Mouse (Mus musculus): Measurements from ENCODE around the gene C1qtnf2.

Gene C1qtnf2

DNA sequence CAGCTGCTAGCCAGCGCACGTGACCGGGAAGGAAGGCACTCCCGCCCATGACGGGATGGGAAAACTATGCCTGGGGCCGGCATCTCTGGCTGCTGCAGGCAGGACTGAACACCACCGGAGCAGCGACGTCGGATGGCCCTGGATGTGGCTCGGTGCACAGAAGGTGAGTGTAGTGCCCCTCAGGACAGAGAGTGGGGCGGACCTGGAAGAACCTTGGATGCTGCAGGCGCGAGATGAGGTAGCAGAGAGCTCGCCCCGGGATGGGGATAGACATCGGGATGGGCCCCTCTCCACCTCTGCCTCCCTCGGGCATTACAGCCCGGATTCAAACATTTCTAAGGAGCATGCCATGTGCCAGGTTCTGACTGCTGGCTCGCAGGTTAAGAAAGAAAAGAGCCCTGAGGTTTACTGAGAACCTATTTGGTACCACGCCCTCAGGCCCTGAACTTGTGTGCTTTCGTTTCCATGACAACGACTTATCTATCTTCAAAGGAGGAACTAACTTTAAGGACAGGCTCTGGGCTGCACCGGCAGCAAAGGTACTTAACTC is at the start of gene C1qtnf2:
C1qtnf2 (plus strand) TSS at position 52 of the 550 bp plus-strand sequence.
- DNase-seq (ENCODE audit: low spot score): peak; percentile 38

- no peak for DNase-seq (ENCODE audit: low spot score)
These were observed 49.7 kb upstream of the C1qtnf2 start for GRCm38 (mm10) chr11:43424386-43424785.

DNA sequence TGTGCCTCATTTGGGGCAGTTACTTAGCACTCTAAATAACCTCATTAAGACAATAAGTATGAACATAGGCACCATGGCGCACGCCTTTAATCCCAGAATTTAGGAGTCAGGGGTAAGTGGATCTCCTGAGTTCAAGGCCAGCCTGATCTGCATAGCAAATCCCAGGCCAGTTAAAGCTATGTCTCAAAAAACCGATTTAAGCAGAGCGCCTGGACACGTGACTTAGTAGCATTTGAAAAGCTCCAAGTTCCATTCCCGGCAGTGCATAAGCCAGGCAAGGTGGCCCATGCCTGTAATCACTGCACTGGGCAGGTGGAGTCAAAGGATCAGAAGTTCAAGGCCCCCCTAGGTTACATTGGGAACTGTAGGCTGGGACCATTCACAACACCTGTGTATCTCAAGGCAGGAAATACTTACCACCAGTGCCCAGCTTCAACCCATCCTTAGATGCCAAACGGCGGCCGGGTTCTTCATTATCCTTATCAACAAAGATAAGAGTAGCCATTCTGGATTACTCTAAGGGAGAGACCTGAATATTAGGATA is 48.8 kb upstream of the C1qtnf2 start:
- no peak for DNase-seq (ENCODE audit: low spot score)

- peak; percentile 72 for DNase-seq (ENCODE audit: low spot score)
These were observed 48.2 kb upstream of the C1qtnf2 start, which contains the start of gene Pttg1 for GRCm38 (mm10) chr11:43425824-43426413. Gene Pttg1, minus strand, starts transcription at chr11:43426251.

DNA sequence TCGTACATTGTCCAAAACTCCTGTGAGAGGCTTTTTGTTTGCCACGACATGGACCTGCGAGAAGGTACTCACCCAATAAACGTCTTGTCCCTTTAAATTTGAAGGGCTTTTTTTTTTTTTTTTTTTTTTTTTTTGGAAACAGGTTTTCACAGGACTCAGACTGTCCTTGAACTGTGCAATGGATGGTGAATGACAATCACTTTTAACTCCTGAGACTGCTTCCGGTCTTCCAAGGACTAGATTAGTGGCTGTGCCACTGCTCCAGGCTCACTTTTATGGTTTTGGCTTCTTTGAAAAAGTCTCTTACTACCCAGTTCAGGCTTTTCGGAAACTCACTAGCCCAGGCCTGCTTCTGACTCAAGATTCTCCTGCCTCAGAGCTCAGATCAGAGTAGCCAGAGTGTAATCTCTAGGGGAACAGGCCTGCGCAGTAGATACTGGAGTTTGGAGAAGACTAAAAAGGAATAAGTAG is 47.6 kb upstream of the C1qtnf2 start:
- DNase-seq (ENCODE audit: low spot score): peak; percentile 9

- peak; percentile 68 for DNase-seq (ENCODE audit: low spot score)
These were observed 40.6 kb upstream of the C1qtnf2 start, which contains the start of gene Slu7 for GRCm38 (mm10) chr11:43433254-43434023. Gene Slu7, plus strand, starts transcription at chr11:43433744.

GRCm38 (mm10) chr11:43434024-43434407 is 40.1 kb upstream of the C1qtnf2 start:
- no peak for DNase-seq (ENCODE audit: low spot score)

- no peak for DNase-seq (ENCODE audit: low spot score)
These were observed 33.0 kb upstream of the C1qtnf2 start for GRCm38 (mm10) chr11:43441121-43441520.

GRCm38 (mm10) chr11:43443183-43443582 is 30.9 kb upstream of the C1qtnf2 start:
- no peak for DNase-seq (ENCODE audit: low spot score)

- no peak for DNase-seq (ENCODE audit: low spot score)
These were observed 24.2 kb upstream of the C1qtnf2 start for GRCm38 (mm10) chr11:43449916-43450315.

GRCm38 (mm10) chr11:43451322-43451721 is 22.8 kb upstream of the C1qtnf2 start:
- DNase-seq (ENCODE audit: low spot score): no peak

DNA sequence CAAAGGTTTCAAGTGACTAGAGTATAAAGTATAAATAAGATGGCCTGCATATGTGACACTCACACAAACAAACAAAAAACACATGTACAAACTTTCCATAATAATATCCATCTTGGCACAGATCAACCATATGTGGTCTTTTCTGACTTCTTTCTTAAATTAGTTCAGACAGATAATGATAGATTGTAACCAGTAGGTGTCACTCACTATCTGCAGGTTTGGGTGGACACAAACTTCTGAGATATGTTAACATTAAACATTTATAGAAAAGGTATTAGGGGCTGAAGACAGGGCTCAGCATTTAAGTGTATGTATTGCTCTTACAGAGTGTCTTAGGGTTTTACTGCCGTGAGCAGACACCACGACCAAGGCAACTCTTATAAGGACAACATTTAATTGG is 21.8 kb upstream of the C1qtnf2 start:
- no peak for DNase-seq (ENCODE audit: low spot score)

- no peak for DNase-seq (ENCODE audit: low spot score)
These were observed 10.9 kb upstream of the C1qtnf2 start for GRCm38 (mm10) chr11:43463204-43463603.

- DNase-seq (ENCODE audit: low spot score): no peak
These were observed 4.0 kb upstream of the C1qtnf2 start for GRCm38 (mm10) chr11:43470118-43470517.

- DNase-seq (ENCODE audit: low spot score): no peak
These were observed 2.9 kb upstream of the C1qtnf2 start for GRCm38 (mm10) chr11:43470881-43471820.

DNA sequence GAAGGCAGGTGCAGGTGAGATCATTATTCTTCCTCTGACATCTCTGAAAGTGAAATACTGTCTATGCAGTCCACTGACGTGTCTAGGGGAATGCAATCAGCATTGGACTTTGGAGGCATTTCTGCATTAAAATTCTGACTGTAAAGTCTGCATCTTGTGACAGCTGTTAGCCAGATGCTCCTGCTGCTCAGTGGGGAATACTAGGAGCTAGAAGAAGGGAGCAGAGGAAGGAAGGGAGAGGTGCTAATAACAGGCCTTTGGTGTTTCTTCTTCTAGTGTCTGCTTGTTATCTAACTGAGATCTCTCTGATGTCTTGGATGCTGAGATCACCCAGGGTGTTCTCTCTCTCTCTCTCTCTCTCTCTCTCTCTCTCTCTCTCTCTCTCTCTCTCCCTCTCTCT is 961 bp upstream of the C1qtnf2 start:
- DNase-seq (ENCODE audit: low spot score): no peak

GRCm38 (mm10) chr11:43473635-43474224 is 346 bp upstream of the C1qtnf2 start:
- no peak for DNase-seq (ENCODE audit: low spot score)

DNA sequence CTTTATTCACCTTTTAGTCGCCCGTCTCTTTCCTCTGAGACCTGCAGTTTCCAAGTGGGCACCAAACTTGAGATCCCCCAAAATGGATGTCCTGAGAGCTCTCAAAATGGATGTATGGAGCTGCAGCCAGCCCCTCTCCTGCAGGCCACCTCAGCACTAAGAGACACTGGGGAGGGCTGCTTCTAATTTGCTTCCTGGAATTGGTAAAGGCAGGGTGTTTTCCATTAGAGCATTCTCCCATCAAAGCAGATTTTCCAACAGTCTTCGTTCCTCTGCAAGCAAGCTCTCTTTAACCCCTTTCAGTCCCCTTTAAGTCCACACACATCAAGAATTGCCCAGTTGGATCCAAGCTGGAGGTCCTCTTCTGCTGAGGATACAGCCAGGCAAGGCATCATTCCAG is 5.3 kb downstream of the C1qtnf2 start:
- no peak for DNase-seq (ENCODE audit: low spot score)

- no peak for DNase-seq (ENCODE audit: low spot score)
These were observed 6.5 kb downstream of the C1qtnf2 start for GRCm38 (mm10) chr11:43480561-43480960.

GRCm38 (mm10) chr11:43481672-43482522 is 7.8 kb downstream of the C1qtnf2 start:
- no peak for DNase-seq (ENCODE audit: low spot score)

Data from ovary, postnatal 36 days (tissue).